Mouse (Mus musculus) lung, postnatal 0 days (tissue): ENCODE results near the gene Ptrh2. TPM values are rescaled to one million over a fixed set of nuclear protein-coding genes. Genes with fewer than 3 reads are reported as not detected.

Experiments used
- ATAC-seq: fragments of 200-750 bp; cut with Nextera tagmentation; 2 replicates; pipeline ENCODE4 v1.8.0; 2017; ENCODE audit warnings: moderate library complexity
- DNase-seq: peaks from one replicate; pipeline ENCODE4 v3.0.0-alpha.2; 2016; ENCODE audit warnings: low spot score
- H3K27ac ChIP-seq: fragments of 300-500 bp; sonication (generic); 2 replicates; pipeline ENCODE4 v1.5.1; 2014; ENCODE audit warnings: antibody characterized with exemption, mild to moderate bottlenecking, low read length, mixed read lengths
- H3K27me3 ChIP-seq: fragments of 300-500 bp; sonication (generic); replicated peaks from 2 replicates; pipeline ENCODE4 v1.6.1; 2014; ENCODE audit warnings: low read length, mixed read lengths; ENCODE audit not compliant: insufficient read depth
- H3K36me3 ChIP-seq: fragments of 300-500 bp; sonication (generic); 2 replicates; pipeline ENCODE4 v1.6.1; 2014; ENCODE audit warnings: low read length, mixed read lengths; ENCODE audit not compliant: insufficient read depth
- H3K4me1 ChIP-seq: fragments of 300-500 bp; sonication (generic); 2 replicates; pipeline ENCODE4 v1.6.1; 2014; ENCODE audit warnings: antibody characterized with exemption, low read depth, low read length, mixed read lengths; ENCODE audit not compliant: insufficient read depth
- H3K4me2 ChIP-seq: fragments of 300-500 bp; sonication (generic); replicated peaks from 2 replicates; pipeline ENCODE4 v1.6.1; 2014; ENCODE audit warnings: low read depth, mild to moderate bottlenecking, low read length, moderate library complexity, mixed read lengths
- H3K4me3 ChIP-seq: fragments of 300-500 bp; sonication (generic); 2 replicates; pipeline ENCODE4 v1.5.1; 2014; ENCODE audit warnings: low read depth, low read length
- H3K9ac ChIP-seq: fragments of 300-500 bp; sonication (generic); replicated peaks from 2 replicates; pipeline ENCODE4 v1.6.1; 2014; ENCODE audit warnings: low read depth, mild to moderate bottlenecking
- H3K9me3 ChIP-seq: fragments of 300-500 bp; sonication (generic); 2 replicates; pipeline ENCODE4 v1.6.1; 2016; ENCODE audit warnings: low read length, mixed read lengths
- CTCF ChIP-seq: IDR thresholded peaks from 2 replicates; pipeline ENCODE4 v1.5.1; 2016; ENCODE audit warnings: antibody characterized with exemption, mild to moderate bottlenecking
- EP300 ChIP-seq: IDR thresholded peaks from 2 replicates; pipeline ENCODE4 v1.6.1; 2016; ENCODE audit warnings: antibody characterized with exemption, mild to moderate bottlenecking, control low read depth
- WGBS: fragments of 180-500 bp; shearing (Covaris S2); extraction: QIAGEN DNeasy Blood & Tissue Kit; methylation state at CpG from one replicate; pipeline ENCODE4 v1.1.7; 2014; 5-methylcytosine and 5-hydroxymethylcytosine counted together
- polyA plus RNA-seq: library from polyadenylated mRNA; unstranded; fragments of >200 nt; fragmentation: Nextera tagmentation; extraction: Ambion mirVana; gene quantifications from 2 replicates; pipeline ENCODE4 v1.2.1, GENCODE M21; 2015

Ptrh2 gene
- 11.7 and 12.2 TPM in 2 replicates for polyA plus RNA-seq

GRCm38 (mm10) chr11:86683395-86684125, at the start of gene Ptrh2, which contains the start of gene Vmp1:
TSS of gene Ptrh2 (plus strand) at chr11:86683985.
TSS of gene Vmp1 (minus strand) at chr11:86683836.
- 1% methylated on average over 56 of the region's 56 CpGs for WGBS
- DNase-seq = peak; percentile 98
- TF ChIP-seq EP300 (peak; percentile 67), CTCF (no peak)
- peak; percentile 93 for ATAC-seq
- Histone ChIP-seq H3K9ac (peak within 1 kb of the TSS; percentile 89), H3K4me2 (peak within 1 kb of the TSS; percentile 93), H3K4me3 (peak within 1 kb of the TSS; percentile 79), H3K27ac (peak within 1 kb of the TSS; percentile 95), H3K4me1 (peaks cover 10% of the 10 kb centered on the region), H3K9me3 (no peaks in the 10 kb centered on the region), H3K36me3 (no peaks in the 10 kb centered on the region), H3K27me3 (no peaks in the 10 kb centered on the region)

- peak; percentile 71 for ATAC-seq
- no peaks in the 10 kb centered on the region for H3K27me3 ChIP-seq
- H3K9me3 ChIP-seq = no peaks in the 10 kb centered on the region
- no peak overlapping the region for H3K4me2 ChIP-seq
- no peak for TF ChIP-seq EP300
- TF ChIP-seq CTCF = no peak
- peak; percentile 77 for DNase-seq
- no peak overlapping the region for H3K4me3 ChIP-seq
- H3K4me1 ChIP-seq = no peaks in the 10 kb centered on the region
- WGBS = 62% methylated on average over 6 of the region's 6 CpGs
- H3K36me3 ChIP-seq = no peaks in the 10 kb centered on the region
- H3K27ac ChIP-seq = no peak overlapping the region; the same call in 1 of the 2 replicates
- no peak overlapping the region for H3K9ac ChIP-seq
These were observed 49.4 kb upstream of the Ptrh2 start for GRCm38 (mm10) chr11:86634396-86634795.

- Histone ChIP-seq H3K4me2 (no peak overlapping the region), H3K9ac (no peak overlapping the region), H3K27me3 (no peaks in the 10 kb centered on the region), H3K27ac (no peak overlapping the region), H3K9me3 (no peaks in the 10 kb centered on the region), H3K36me3 (no peaks in the 10 kb centered on the region), H3K4me1 (no peaks in the 10 kb centered on the region), H3K4me3 (no peak overlapping the region)
- no peak for ATAC-seq
- WGBS = 71% methylated on average over 2 of the region's 2 CpGs
- TF ChIP-seq CTCF (no peak), EP300 (0 out of 2 replicates have a peak, but pooled peaks have one; percentile 11)
- DNase-seq = peak; percentile 28
These were observed 46.1 kb upstream of the Ptrh2 start for GRCm38 (mm10) chr11:86637697-86638096.

GRCm38 (mm10) chr11:86641714-86642113, 42.1 kb upstream of the Ptrh2 start:
- 18% methylated on average over 4 of the region's 4 CpGs for WGBS

GRCm38 (mm10) chr11:86644553-86644952, 39.2 kb upstream of the Ptrh2 start:
- Histone ChIP-seq H3K36me3 (no peaks in the 10 kb centered on the region), H3K4me1 (no peaks in the 10 kb centered on the region), H3K9me3 (no peaks in the 10 kb centered on the region), H3K27ac (no peak overlapping the region), H3K4me3 (no peak overlapping the region), H3K4me2 (no peak overlapping the region), H3K27me3 (no peaks in the 10 kb centered on the region), H3K9ac (no peak overlapping the region)
- 79% methylated on average over 4 of the region's 4 CpGs for WGBS
- ATAC-seq (no peak), DNase-seq (no peak)
- no peak for TF ChIP-seq EP300
- no peak for TF ChIP-seq CTCF

More at GRCm38 (mm10) chr11:86641714-86642113, 42.1 kb upstream of the Ptrh2 start:
- Histone ChIP-seq H3K4me3 (no peak overlapping the region), H3K9ac (no peak overlapping the region), H3K36me3 (no peaks in the 10 kb centered on the region), H3K9me3 (no peaks in the 10 kb centered on the region), H3K4me2 (no peak overlapping the region), H3K4me1 (no peaks in the 10 kb centered on the region), H3K27me3 (no peaks in the 10 kb centered on the region), H3K27ac (peak overlapping the region; percentile 80)
- DNase-seq = peak; percentile 60
- TF ChIP-seq EP300 (peak; percentile 79; the same call in 1 of the 2 replicates), CTCF (no peak)
- ATAC-seq = no peak

GRCm38 (mm10) chr11:86646136-86646834, 37.5 kb upstream of the Ptrh2 start:
- 44% methylated on average over 7 of the region's 7 CpGs for WGBS

More at GRCm38 (mm10) chr11:86646136-86646834, 37.5 kb upstream of the Ptrh2 start:
- Histone ChIP-seq H3K36me3 (no peaks in the 10 kb centered on the region), H3K9ac (no peak overlapping the region), H3K4me1 (no peaks in the 10 kb centered on the region), H3K9me3 (no peaks in the 10 kb centered on the region), H3K4me3 (no peak overlapping the region), H3K4me2 (no peak overlapping the region), H3K27me3 (no peaks in the 10 kb centered on the region), H3K27ac (peak overlapping the region; percentile 77)
- DNase-seq (peak; percentile 95), ATAC-seq (peak; percentile 98)
- peak; percentile 98 for TF ChIP-seq EP300
- no peak for TF ChIP-seq CTCF
